Mouse (Mus musculus) cerebellum, adult 9-11 months (tissue): ENCODE measurements around the gene B3gnt8.
"Not testable (repeated sequence)": the region's sequence is repeated elsewhere in the genome, so short reads cannot be mapped to it uniquely, and the experiment has no call there.

Experiments used
- DNase-seq: peaks from one replicate; pipeline ENCODE4 v3.0.0; 2022

The B3gnt8 gene

DNA sequence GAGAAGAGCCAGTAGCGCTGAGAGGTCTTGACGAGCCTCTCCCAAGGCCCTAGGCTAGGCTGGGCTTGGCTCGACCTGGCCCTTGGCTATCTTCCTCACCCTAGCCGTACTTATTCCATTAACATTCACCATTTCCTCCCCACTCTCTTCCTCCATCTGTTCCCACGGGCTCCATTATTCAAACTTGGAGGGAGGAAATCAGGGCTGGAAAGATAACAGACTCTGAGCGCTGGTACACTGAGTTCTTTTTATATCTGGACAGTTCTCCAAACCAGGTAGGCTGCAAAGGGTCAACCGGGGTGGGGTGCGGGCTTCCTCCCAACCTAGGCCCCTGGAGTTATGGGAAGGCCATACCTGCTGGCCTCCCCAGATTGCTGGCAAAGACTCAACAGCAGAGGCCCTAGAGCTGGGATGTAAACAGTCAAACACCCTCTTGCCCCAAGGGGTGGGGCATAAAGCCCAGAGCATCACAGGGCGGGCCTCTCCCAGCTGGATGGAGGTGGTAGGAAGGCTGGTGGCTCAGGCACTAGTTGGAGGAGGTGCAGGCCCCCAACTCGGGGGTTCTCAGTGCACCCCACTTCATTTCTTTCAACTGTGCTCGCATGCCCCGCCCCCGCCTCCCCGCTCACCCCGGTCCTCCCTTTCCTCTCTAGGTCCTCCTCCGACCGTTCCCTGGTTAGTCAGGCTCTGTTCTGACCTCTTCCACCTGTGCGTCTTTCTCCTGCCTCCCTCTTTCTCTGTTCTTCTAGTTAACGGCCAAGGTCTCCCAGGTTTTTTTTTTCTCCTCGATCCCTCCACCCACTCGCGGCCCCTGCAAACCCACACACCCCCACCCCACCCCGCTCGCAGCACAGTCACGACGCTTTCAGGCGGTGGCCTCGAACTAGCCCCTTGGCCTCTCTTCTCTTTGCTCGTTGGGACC lies at the start of gene B3gnt8:
B3gnt8 (plus strand) TSS at position 146 of the 922 bp plus-strand sequence.
- peak; percentile 73 for DNase-seq

- DNase-seq, result not testable (repeated sequence)
Measured at GRCm38 (mm10) chr7:25576793-25577437, 49.5 kb upstream of the B3gnt8 start.

DNA sequence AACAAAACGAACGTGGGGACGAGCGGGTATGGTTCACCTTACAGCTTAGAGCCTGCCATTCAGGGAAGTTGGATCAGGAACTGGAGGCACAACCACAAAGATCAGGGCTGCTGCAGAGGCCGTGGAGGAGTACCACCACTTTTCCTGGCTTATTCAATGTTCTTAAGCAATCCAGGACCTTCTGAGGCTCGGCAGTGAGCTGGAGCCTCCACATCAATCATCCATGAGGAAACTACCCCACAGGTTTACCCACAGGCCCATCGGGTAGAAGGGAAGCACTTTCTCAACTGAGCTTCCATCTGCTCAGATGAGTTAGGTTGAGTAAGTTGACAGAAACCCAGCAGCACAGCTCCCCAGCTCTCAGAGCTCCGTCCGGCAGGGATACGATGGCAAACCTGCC lies 47.0 kb upstream of the B3gnt8 start:
- no peak for DNase-seq

GRCm38 (mm10) chr7:25582301-25582810 lies 44.1 kb upstream of the B3gnt8 start:
- no peak for DNase-seq

GRCm38 (mm10) chr7:25584651-25585050 lies 41.8 kb upstream of the B3gnt8 start:
- DNase-seq, result no peak

- DNase-seq, result no peak
Measured at GRCm38 (mm10) chr7:25585351-25586204, 40.9 kb upstream of the B3gnt8 start.

DNA sequence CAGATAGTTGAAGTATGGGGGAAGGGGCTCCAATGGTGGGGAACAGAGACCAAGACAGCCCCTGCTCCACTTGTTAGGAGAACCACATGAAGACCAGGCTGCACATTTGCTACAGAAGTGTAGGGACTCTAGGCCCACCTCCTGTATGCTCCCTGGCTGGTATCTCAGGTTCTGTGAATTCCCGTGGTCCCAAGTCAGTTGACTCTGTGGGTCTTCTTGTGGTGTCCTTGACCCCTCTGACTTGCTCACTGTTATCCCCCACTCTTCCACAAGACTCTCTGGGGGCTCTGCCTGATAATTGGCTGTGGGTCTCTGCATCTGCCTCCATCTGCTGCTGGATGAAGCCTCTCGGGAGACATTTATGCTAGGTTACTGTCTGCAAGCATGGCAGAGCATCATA lies 35.2 kb upstream of the B3gnt8 start:
- DNase-seq, result no peak

GRCm38 (mm10) chr7:25593859-25594258 lies 32.6 kb upstream of the B3gnt8 start:
- DNase-seq, result no peak

DNA sequence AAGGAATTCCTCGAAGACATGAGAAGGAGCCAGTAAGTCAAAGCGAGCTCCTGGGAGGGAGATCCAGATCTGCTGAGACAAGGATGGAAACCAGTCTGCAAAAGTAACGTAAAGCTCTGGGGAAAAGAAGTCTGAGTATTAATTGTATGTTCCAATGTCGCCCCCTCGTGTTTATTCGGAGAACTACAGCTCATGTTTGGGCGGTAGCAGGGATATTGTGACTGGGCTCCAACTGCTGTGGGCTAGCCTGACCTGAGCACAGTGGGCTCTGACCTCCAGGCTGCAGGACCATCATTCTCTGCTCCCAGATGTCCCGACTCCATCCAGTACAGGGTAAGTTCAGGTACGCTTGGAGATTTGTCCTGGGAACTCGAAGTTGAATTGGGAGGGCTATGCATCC lies 26.8 kb upstream of the B3gnt8 start:
- DNase-seq, result peak; percentile 35

DNA sequence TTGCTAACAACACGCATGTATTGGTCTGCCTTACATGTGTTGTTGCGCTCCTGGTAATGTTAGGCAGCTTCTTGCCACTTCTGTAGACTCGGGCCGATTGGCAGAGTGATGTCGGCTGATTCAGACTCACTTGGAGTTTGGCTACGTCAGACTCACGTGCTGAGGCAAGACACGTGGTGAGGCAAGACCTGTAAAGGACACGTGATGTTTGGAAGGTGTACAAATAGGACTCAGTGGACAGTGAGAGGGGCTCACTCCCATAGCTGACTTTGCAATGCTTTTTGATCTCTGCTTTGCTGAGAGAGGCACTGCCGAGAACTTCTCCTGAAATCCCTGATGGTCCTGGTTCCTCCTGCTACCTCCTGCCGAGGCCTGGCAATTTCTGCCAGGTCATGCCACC lies 25.8 kb upstream of the B3gnt8 start:
- DNase-seq, result no peak

GRCm38 (mm10) chr7:25601346-25601745 lies 25.1 kb upstream of the B3gnt8 start:
- DNase-seq, result no peak

- DNase-seq, result no peak
Measured at GRCm38 (mm10) chr7:25606625-25607063, 19.8 kb upstream of the B3gnt8 start.

DNA sequence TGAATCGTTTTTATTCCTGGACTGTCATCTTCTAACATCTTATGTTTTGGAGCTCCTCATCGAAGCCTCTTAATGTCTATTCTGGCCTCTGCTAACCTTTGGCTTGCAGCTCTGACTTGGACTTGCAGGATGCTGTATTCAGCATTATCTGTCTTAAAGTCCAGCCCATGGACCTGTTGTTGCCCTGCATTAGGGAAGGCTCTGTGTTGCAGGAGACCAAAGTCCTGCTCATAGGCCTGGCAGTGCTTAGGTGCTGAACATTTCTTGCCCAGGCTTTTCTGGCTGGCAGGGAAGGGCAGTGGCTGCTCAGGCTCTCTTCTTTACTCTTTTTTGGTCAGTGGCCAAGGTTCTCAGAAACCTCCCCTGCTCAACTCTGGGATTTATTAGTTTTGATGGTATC lies 19.3 kb upstream of the B3gnt8 start:
- DNase-seq, result no peak

- no peak for DNase-seq
Measured at GRCm38 (mm10) chr7:25610056-25610455, 16.4 kb upstream of the B3gnt8 start.

GRCm38 (mm10) chr7:25611501-25611900 lies 15.0 kb upstream of the B3gnt8 start:
- no peak for DNase-seq

DNA sequence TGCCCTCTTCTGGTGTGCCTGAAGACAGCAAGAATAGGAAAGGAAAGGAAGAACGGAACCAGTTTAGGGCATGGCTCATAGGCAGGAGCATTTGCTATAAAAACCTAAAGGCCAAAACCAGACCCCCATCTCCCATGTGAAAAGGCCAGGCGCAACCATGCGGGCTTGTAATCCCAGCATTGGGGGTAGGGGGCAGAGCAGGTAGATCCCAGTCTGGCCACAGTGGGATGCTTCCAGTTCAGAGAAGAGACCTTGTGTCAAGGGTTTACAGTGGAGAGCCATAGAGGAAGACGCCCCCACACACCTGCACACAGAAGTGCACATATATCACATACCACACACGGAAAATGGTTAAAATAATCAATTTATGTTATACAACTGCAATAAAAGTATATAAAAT lies 12.4 kb upstream of the B3gnt8 start:
- DNase-seq, result no peak

DNA sequence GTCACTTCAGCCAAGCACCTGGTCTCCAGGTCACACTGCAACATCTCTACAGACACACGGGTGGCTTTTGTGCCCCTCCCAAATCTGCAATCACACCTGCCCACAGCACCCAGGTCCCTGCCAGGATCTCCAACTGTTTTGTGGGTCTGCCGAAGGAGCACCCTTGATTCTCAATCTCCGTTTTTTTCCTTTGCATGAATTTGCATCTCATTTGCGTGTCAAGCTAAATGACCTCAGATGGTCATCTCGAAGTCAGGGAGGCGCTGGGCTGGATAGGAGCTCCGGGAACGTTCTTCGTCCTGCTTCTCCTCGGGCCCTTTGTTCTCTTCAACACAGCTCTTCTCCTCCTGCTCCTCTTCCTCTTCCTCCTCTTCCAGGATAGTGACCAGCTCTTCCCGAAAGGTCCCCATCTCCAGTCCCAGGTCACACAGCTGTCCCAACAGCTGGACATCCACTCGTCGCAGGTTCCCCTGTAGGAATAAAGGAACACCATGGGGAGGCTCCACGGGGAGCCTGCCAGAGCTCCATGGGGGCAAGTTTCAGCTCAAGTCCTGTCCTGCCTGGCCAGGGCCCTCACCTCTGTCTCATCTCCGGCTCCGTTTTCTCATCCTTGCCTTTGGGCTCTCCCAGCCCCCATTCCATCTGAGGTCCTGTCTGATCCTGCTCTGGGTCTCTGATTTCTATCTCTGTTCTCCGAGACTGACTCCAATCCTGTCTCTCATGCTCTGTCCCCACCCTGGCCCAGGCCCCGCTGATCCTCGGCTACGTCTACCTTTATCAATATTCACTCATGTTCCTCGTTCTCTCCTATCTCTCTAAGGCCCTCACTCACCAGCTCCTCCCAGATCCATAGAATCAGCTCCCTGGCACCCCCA lies 11.4 kb upstream of the B3gnt8 start:
- peak; percentile 22 for DNase-seq

DNA sequence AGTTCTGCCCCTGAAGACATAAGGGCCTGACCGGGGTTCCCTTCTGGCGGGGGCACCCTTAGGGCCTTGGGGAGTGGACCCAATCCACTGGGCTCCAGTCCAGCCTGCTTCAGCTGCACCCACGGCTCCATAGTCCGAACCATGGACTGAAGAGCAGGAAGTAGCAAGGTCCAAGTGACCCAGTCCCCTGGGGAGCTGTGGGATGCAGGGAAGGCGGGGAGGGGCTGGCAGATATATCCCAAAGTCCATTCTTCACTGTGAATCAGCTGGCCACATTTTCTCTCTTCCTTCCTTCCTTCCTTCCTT lies 10.8 kb upstream of the B3gnt8 start, which contains the start of gene Erich4:
Erich4 (minus strand) TSS at position 187 of the 306 bp plus-strand sequence.
- peak; percentile 16 for DNase-seq

DNA sequence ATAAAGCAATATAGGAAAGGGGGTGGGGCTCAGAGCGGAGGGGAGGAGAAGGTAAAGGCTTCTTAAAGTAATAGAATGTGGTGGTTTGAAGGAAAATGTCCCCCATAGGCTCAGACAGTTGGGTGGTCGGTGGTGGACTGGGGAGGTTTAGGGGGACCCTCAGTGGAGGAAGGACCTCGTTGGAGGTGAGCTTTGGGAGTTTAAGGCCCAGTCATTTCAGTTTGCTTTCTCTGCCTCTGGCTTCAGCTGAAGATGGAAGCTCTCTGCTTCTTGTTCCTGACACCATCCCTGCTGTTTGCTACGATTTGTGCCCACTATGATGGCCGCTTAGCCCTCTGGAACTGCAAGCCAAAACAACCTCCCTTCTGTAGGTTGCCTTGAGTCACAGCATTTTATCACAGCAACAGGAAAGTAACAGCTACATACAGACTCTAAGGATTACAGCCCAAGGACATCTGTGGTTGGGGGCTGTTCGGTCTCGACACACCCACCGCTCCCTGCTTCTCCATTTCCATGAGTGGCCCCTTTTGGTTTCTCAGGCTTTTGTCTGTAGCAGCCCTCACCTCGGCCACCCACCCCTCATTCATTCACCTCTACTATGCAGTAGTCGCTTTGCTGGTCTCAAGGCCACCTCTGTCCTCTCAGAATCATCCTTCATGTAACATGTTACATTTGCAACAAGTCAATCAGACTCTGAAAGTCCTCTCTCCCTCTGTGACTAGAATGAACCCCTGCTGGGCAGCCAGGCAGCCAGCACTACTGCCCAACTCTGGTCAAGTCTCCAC lies 8.9 kb upstream of the B3gnt8 start:
- peak; percentile 32 for DNase-seq

DNA sequence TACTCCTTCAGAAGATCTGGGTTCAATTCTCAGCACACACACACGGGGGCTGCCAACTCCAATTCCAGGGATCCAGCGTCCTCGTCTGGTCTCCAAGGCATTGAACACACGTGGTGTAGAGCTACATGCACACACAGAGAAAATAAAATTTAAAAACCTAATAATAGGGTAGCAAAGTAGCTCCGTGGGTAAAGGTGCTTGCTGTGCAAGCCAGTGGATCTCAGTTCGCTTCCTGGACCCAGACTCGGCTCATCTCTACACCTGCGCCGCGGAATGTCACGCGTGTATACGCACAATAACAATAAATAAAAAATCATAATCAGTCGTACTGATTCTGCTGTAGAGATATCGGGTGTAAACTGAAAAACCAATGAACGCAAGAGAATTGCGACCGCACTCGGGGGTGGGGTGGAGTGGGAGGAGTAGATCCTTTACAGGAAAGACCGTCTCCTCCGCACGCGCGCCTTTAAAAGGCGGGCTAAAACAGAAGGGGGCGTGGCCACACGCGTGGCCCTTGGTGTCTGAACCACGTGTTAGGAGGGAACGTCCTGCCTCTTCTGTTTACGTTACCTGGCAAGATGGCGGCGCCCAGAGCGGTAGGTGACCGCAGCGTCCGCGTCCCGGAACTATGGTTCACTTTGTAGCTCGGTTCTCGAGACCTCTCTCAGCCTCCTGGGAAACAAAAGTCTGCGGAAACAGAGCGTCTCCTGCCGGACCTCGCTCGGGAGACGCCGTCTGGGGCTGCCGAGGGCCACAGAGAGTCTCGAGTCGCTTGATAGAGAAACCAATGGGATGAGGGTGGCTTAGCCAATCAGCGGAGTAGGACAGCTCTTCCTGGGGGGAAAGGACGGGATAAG lies 7.4 kb upstream of the B3gnt8 start, which contains the start of gene Dmac2:
Dmac2 (plus strand) TSS at position 550 of the 857 bp plus-strand sequence.
- DNase-seq, result peak; percentile 96
